Mouse (Mus musculus): ENCODE measurements around the gene Ndufa1.

- TF ChIP-seq CTCF (IDR thresholded peaks at IDR 0.05; ENCODE audit: low read depth, low read length) (no peak), POLR2A (IDR thresholded peaks at IDR 0.05; ENCODE audit: borderline replicate concordance, low read depth, low read length) (no peak)
These were observed 29.8 kb downstream of the Ndufa1 start for GRCm38 (mm10) chrX:37161169-37161568.

Measured in bone marrow macrophage, adult 2 months (primary cell).